Mouse (Mus musculus): ENCODE measurements at regions not wholly inside any gene's neighbourhood (a gene's known extent, or its start where the extent isn't known, plus 50 kb on each side); places are given as distances from the start of the nearest gene placed in this dataset.

DNA sequence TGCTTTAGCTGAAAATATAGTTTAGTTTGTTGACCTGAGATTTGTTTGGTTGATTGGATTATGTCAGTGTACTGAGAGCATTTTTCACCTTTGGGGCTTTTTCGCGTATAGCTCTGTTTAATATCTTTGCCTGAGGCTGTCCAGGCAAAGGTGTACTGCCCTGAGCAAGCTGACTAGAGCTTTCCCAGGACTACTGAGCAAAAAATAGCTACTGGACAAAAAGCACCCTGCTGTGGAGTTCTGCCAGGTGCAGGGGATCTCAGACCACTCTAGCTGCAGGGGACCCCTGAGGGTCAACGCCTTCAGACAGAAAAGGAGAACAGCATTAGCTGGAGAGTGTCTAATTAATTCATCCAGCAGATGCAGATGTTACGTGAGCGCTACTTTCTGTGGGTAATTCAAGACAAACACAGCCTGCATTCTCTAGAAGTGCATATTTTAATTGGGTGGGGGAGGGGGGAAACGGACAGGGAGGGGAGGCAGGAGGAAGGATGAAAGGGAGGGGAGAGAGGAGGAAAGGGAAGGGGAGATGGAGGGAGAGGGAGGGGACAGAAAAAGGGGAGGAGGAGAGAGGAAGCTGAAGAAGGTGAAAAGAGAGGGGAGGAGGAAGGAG, 61.7 kb downstream of the Thnsl1 start:
- no peak for DNase-seq (ENCODE audit: low spot score)

DNA sequence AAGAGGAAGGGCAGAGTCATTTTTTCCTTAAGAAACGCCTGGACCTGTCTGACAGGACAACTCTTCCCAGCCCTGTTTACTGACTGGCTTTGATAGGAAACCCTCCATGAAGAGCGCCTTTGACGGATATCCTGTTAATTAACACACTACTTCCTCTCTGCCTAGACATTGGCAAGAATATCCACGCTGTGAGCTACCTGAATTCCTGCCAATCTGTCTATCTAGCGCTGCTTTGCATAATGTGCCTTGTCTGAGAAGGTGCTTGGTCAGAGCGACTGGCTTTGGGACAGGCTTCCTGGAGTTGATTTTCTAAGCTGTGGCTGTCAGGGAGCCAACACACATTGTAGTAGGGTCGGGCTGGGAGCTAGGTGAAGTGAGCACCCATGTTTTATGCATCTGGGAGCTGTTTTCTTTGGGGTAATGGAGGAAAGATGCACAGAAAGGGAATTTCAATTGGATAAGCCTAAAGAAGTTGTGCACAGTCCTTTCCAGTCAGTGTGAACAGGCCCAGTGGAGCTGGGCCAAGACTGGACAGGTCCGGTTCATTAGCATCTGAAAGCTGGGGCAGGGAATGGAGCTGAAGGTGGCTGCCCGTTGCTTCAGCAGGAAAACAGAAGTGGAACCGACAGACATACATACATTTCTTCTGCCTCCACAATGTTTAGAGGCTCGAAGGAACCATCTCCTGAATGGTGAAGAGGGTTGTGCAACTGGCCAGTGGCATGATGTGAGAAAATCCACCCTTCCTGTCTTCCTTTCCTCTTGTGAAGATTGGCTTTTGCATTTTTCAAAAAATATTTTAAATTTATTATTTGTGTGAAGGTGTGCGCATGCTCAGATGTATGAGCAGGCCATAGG, 64.7 kb downstream of the Thnsl1 start:
- DNase-seq (ENCODE audit: low spot score) = no peak

DNA sequence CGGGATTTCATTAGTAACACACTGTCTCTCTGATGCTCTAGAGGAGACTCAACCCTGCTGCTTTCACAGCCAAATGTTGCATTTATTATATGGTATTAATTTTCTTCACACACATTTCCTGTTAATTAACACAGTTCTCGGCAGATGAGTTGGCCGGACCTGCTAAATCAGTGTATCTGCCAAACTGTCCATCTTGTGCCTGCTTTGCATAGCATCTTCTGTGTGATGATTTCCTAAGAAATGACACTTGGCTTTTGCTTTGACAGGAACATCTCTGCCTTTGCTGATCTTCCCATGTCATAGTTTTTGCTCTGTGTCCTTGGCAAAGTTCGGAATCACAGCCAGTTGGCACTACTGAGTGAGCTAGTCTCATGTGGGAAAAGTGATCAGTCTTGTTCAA, 67.9 kb downstream of the Thnsl1 start:
- DNase-seq (ENCODE audit: low spot score) = no peak

DNA sequence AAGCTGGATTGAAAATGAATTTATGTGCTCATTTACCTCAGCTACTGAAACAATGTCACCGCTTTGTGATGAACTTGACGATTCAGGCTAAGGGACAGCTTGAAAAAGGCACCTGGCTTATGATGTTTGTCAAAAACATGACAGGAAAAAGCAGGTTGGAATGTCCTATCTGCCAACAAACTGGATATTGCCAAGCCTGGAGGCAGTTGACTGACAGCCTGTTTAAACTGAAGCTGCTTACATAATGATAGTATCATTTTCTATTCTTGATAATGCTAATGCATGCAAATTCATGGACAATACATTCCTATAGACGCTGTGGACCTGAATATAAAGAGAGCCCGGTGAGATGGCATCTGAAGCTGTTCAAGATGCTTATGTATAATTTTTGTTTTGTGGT, 69.8 kb downstream of the Thnsl1 start:
- no peak for DNase-seq (ENCODE audit: low spot score)

DNA sequence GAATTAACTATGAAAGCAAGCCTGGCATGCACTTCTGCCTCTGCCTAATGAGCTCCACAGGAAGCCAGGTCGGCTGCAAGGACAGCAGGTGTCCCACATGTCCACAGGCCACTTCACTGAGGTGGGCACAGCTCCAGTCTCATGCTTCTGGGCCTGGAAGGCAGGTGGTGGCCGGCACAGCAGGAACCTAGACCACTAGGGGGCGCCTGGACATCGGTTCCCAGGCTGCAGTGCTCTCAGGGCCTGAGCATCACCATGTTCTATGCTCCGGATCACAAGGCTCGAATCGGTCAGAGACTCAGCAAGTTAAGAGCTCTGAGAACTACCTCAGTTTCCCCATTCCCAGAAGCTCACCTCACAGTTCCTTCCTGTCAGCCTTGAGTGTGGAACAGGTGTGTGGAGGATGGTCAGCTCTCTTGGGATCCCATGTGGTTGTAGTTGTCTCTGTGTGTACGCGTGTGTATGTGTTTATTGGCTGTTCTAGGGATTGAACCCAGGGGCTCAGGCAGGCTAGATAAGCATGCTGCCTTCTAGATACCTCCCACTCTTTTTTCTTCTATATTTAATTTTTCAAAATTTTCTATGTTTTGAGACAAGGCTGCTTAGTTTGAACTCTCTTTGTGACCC, 75.4 kb downstream of the Thnsl1 start:
- peak; percentile 61 for DNase-seq (ENCODE audit: low spot score)

DNA sequence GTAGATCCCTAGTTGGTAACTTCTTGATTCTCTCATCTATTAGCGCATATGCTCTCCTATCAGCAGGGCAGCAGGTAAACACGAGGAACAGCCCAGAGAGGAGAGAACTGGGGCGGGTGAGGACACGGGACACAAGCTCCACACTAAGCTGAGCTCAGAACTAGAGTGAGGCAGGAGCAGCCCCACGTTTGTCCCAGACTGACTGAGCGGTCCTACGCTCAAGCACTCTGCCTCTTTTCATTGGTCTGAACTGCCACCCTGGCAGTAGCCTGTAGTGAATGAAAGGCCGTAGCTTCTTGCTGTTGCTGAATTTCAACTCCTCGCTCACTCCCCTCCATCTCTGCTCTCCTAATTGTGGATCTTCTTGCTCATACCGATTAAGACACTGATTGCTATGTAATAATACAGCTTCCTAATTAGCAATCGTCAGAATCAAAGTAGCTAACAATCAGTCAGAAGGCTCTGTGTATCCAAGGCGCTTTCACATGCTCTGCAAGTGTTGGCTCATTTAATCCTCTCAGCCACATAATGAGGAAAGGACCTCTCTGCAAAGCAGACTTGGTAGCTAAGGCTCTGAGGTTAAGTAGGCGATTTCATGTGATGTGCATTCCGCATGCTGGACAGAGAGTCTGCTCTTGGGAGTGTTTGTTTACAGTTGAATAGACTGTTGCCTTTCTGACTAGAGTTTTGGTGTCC, 77.1 kb downstream of the Thnsl1 start:
- no peak for DNase-seq (ENCODE audit: low spot score)

DNA sequence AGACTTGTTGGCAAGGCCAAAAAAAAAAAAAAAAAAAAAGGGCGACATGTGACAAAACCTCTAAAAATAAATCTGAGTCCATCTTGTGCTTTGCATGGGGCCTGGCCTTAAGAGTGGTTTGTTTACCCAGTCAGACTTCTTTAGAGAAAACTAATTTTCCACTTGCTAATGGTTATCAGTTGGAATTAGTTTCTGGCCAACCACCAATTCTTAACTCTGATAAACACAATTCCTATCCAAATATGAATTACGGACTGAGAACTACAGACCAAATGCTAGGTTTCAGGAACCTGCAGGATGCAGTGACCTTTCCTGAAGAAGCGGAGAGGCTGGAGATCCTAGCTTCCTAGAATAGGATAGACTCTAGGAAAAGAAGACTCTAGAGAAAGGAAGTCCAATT, 79.4 kb downstream of the Thnsl1 start:
- no peak for DNase-seq (ENCODE audit: low spot score)

DNA sequence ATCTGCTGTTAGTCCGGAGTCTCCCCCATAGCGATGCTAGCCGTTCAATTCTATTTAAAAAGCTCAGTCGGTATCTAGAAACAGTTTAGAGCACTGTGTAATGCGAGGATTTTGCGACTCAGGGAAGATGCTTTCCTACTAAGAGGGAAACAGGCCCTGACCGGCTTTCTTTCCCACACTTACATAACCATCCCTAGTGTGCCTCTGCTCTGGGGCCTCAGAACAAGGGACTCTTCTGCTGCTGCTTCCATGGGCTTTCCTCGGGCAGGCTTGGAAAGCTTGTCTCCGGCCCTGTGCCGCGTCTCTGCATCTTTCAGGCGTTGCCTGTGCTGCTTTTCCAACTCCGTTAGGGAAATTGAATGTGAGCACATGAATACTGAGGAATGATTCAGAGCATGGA, 79.6 kb upstream of the Gpr158 start:
- no peak for DNase-seq (ENCODE audit: low spot score)

DNA sequence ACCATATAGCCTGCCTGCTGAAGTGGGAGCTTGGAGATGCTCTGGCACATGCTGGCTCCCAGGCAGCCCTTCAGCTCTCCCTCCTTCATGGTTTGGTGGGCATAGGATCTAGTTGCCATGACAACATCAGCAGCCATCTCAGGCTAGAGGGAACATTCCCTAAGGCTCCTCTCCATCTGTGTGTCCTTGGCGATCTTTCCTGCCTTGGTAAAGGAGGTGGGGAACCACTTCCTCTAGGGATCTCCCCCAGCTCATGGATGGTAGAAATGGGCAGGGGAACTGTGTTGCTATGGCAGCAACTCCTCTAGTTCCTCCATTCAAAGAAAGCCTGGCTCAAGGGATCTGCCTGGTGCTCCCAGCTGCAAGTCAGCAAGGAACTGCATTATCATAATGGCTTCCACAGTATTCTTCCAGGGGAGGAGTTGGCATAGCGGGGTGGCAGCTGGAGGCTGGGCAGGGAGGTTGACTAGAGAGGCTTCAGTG, 74.6 kb upstream of the Gpr158 start:
- no peak for DNase-seq (ENCODE audit: low spot score)

DNA sequence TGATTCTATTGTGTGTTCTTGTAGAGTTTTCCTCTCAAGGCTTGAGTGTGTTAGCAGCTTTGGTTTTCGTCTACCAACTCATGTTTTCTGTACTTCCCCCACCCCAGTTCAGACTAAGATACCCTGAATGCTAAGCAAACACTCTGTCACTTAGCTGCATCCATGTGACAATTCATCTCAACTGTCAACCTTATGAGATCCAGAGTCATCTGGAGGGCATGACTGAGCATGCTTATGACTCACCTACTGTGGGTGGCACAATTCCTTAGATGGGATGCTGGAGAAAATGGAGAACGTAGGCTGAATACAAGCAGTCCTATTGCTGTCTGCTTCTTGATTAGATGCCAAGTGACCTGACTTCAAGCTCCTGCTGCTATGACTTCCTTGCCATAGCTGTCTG, 73.3 kb upstream of the Gpr158 start:
- DNase-seq (ENCODE audit: low spot score) = no peak

DNA sequence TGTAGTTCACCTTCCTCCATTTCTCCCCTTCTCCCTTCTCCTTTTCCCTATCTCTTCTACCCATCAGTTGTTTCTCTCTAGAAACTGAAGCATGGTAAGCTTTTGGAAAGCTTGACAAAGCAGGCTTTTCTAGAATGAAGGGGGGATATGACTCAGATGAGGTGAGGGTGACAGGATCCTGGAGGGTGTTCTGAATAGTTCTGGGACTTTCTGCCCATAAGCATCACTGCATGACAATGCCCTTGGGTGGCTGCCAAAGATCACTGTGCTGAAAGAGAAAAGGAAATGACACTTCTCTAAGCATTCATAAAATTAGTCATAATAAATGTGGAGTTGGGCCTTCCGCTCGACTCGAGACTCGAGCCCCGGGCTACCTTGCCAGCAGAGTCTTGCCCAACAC, 67.7 kb upstream of the Gpr158 start:
- DNase-seq (ENCODE audit: low spot score) = no peak

All from ovary, postnatal 36 days (tissue).